Mouse (Mus musculus) megakaryocyte, embryonic 14.5 days (primary cell): ENCODE results near the gene Galnt6.

Experiments used
- FLI1 ChIP-seq: IDR thresholded peaks from 2 replicates; pipeline ENCODE4 v1.6.1; 2012; ENCODE audit warnings: low read length, inconsistent platforms, mixed read lengths
- GATA1 ChIP-seq: IDR thresholded peaks from 3 replicates; pipeline ENCODE4 v1.6.1; 2012; ENCODE audit warnings: mixed read lengths, low read length, inconsistent platforms, borderline replicate concordance

DNA sequence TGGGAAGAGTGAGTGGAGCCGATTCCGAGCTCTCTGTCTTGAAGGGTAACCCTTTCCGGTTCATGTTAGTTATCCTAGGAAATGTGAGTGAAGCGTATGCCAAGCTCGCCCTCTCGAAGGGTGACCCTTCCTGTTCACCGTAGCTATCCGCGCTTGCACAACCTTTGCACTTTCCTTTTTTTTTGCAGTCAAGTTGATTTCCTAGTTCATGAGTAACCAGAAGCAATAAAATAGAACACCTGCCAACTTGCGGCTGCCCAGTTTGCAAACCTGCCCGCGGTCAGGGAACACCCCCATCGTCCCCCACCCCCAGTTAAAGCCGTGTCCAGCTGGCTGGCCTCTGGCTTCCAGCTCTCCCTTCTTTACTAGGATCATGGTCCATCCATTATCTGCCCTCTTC is 50.2 kb downstream of the Galnt6 start:
- TF ChIP-seq GATA1 (no peak), FLI1 (no peak)
